Mouse (Mus musculus) forelimb bud, embryonic 11.5 days (tissue): ENCODE results near the gene Ctxn1.

ENCODE experiments used
- DNase-seq: peaks from one replicate; pipeline ENCODE4 v3.0.0-alpha.2; 2012; ENCODE audit warnings: low read depth, low spot score

The Ctxn1 gene

DNA sequence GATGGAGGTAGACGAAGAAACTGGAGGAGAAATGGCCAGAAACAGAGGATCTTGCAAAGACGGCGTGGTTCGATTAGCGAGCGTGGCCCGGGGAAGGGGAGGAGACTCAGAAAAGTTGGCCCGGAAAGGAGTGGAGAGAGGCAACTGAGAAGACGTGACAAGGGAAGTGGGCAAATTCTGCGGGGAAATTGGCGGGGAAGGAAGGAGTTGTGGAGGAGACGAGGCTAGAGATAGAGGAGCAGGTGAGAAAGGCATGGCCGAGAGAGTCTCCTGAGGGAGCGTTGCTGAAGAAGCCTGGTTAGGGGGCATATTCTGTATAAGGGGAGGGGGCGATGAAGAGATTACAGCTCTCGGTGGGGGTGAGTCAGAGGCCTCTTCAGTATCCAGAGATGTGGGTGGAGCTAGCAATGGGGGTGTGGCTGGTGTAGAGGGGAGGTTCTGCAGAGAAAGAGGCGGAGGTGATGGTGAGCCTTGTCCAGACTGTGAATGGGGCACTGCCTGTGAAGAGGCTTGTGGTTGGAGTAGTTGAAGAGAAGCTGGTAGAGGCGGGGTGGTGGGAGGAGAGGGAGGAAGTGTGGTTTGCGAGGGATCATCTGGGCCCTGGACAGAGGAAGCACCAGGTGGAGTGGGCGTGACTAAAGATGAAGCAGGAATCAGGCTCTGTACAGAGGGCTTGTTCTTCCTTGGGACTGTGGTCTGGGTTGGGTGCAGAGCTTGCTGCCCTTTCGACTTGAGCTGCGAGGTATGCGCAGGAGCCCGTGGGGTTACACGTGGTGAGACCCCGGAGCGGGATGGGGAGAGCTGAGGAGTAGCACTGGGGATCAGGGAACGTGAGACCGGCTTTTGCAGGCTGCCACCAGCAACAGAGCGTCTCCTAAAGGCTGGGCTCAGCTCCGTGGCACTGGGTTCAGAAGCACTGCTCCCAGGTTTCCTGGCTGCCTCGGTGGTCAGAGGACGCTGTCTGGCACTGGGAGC, 44.8 kb downstream of the Ctxn1 start:
- DNase-seq: no peak

DNA sequence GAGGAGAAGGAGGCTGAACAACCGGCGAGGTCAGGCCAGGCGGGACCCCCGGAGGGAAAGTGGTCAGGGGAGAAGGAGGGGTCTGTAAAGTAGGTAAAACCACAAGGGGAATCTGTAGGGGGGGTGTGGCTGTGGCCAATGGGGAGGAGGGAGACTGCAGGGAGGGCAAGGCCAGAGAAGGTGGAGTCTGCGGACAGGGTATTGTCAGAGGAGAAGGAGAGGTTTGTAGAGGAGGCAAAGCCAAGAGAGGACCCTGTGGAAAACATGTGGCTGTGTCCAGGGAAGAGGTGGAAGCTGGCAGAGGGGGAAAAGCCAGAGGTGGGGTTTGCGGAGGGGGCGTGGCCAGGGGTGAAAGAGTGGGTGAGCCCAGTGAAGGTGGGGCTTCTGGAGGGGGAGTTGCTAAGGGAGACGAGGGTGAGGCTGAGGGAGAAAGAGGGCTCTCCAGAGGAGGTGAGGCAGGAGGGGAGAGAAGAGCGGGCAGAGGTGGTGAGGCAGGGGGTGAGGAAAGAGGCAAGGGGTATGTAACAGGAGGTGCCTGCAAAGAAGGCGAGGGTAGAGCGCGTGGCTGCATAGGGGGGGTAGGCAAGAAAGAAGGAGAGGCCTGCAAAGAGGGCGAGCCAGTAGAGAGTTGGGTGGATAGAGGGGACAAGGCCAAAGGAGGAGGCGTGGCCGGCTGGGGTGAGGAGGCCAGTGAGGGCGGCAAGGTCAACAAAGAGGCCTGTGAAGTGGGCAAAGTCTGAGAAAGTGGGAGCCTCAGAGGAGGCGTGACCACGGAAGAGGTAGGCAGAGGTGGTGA, 45.7 kb downstream of the Ctxn1 start:
- no peak for DNase-seq

DNA sequence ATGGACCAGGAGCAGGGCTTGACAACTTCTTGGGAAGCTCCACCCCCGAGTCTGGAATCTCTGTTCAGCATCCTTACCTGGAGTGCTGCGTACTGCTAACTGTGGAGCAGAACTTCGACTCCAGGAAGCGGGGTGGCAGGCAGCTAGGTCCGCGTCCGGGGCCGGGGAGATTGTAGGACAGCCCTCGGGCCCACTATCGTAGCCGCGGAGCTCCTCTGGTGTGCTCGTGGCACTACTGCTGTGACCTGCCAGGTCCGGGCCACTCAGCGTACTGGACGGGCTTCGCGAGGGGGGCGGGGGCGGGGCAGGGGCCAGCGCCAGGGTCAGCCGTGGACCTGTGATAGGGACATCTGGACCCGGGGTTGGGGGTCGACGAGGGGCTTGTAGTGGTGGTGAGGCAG, 46.3 kb downstream of the Ctxn1 start:
- no peak for DNase-seq

DNA sequence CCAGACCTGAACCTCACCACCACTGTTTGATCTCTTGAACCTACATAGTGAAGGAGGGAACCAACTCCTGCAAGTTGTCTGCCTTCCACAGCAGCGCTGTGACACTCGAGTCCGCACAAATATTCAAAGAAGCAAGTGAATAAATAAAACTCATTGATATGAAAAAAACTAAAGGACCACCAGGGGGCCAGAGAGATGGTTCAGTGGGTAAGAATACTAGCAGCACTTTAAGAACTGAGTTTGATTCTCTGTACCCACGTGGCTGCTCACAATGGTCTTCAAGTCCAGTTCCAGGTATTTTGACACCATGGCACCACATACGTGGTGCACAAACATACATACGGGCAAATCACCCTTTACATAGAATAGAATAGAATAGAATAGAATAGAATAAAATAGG, 48.0 kb downstream of the Ctxn1 start:
- no peak for DNase-seq
